Mouse (Mus musculus) lung, embryonic 14.5 days (tissue): Measurements from ENCODE around the gene Pold1. TPM values are rescaled to one million over a fixed set of nuclear protein-coding genes. Genes with fewer than 3 reads are reported as not detected.
A peak's percentile ranks its signal among the peaks of the same experiment; 100 is the strongest.

ENCODE experiments used
- ATAC-seq: fragments of 200-750 bp; cut with Nextera tagmentation; 2 replicates; pipeline ENCODE4 v1.8.0; 2017; ENCODE audit warnings: mild to moderate bottlenecking, moderate TSS enrichment, moderate library complexity; ENCODE audit not compliant: insufficient read depth
- DNase-seq: peaks from one replicate; pipeline ENCODE4 v3.0.0-alpha.2; 2015
- H3K27ac ChIP-seq: fragments of 300-500 bp; sonication (generic); 2 replicates; pipeline ENCODE4 v1.5.1; 2014; ENCODE audit warnings: low read depth, mild to moderate bottlenecking, moderate library complexity
- H3K27me3 ChIP-seq: fragments of 300-500 bp; sonication (generic); 2 replicates; pipeline ENCODE4 v1.6.1; 2014; ENCODE audit warnings: low read length, control low read depth; ENCODE audit not compliant: insufficient read depth
- H3K36me3 ChIP-seq: fragments of 300-500 bp; sonication (generic); 2 replicates; pipeline ENCODE4 v1.6.1; 2014; ENCODE audit warnings: control low read depth; ENCODE audit not compliant: insufficient read depth
- H3K4me1 ChIP-seq: fragments of 300-500 bp; sonication (generic); 2 replicates; pipeline ENCODE4 v1.6.1; 2014; ENCODE audit warnings: antibody characterized with exemption, control low read depth; ENCODE audit not compliant: insufficient read depth
- H3K4me2 ChIP-seq: fragments of 300-500 bp; sonication (generic); 2 replicates; pipeline ENCODE4 v1.6.1; 2014; ENCODE audit warnings: mild to moderate bottlenecking
- H3K4me3 ChIP-seq: fragments of 300-500 bp; sonication (generic); 2 replicates; pipeline ENCODE4 v1.5.1; 2014; ENCODE audit warnings: low read depth, low read length
- H3K9ac ChIP-seq: fragments of 300-500 bp; sonication (generic); 2 replicates; pipeline ENCODE4 v1.6.1; 2014
- H3K9me3 ChIP-seq: fragments of 300-500 bp; sonication (generic); 2 replicates; pipeline ENCODE4 v1.6.1; 2016; ENCODE audit warnings: low read depth, low read length, control low read depth
- CTCF ChIP-seq: IDR thresholded peaks from 2 replicates; pipeline ENCODE4 v1.5.1; 2016; ENCODE audit warnings: antibody characterized with exemption, low read depth
- WGBS: fragments of 180-500 bp; shearing (Covaris S2); extraction: QIAGEN DNeasy Blood & Tissue Kit; methylation state at CpG from one replicate; pipeline ENCODE4 v1.1.7; 2014; 5-methylcytosine and 5-hydroxymethylcytosine counted together
- polyA plus RNA-seq: library from polyadenylated mRNA; unstranded; fragments of >200 nt; fragmentation: Nextera tagmentation; extraction: Ambion mirVana; gene quantifications from 2 replicates; pipeline ENCODE4 v1.2.1, GENCODE M21; 2014

The Pold1 gene
- polyA plus RNA-seq, 1 experiment from 2014 or later = 105 TPM

DNA sequence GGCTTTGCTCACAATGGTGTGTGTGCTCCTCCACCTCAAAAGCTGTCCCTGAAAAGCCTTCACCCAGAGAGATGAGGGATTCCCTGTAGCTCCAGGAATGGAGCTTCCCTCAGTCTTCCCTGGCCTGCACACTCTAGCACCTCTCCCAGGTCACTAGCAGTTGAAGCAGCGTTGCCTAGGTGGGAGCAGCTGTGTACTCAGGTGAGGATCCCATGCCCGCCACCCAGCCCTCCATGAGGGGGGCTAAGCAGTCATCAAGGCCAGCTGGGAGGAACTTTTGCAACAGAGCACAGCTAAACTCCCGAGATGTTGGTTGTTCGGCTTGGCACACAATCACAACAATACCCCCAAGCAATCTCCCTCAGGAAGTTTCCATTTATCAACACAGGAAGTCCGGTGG is 34.1 kb upstream of the Pold1 start:
- TF ChIP-seq CTCF = no peak
- WGBS = 43% methylated on average over 5 of the region's 5 CpGs
- Histone ChIP-seq H3K9me3 (no peaks in the 10 kb centered on the region; the same call in 1 of the 2 replicates), H3K4me3 (no peak overlapping the region), H3K27me3 (peaks cover 24% of the 10 kb centered on the region), H3K4me1 (0 out of 2 replicates have a peak, but pooled peaks cover 2% of the 10 kb centered on the region), H3K36me3 (no peaks in the 10 kb centered on the region), H3K9ac (no peak overlapping the region), H3K4me2 (no peak overlapping the region), H3K27ac (peak overlapping the region; percentile 58; the same call in 1 of the 2 replicates)
- peak; percentile 42 for DNase-seq
- no peak for ATAC-seq

DNA sequence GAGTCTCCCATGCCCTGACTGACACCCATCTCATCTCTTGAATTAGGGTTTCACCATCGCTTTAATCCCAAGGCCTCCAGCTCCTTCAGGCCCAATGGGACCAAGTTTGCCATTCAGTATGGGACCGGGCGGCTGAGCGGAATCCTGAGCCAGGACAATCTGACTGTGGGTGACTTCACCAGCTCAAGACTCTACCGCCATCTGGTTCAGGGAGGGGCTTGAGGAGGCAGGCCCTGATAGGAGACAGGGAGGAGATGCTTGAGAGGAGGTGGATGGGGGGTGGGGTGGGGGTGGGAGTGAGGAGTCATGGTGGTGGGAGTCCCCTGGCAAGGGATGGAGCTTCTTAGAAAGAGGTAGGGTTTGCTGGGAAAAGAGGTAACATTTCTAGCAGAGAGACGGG is 33.0 kb upstream of the Pold1 start:
- Histone ChIP-seq H3K9ac (no peak overlapping the region), H3K4me2 (no peak overlapping the region), H3K27ac (no peak overlapping the region), H3K27me3 (peaks cover 14% of the 10 kb centered on the region), H3K4me1 (0 out of 2 replicates have a peak, but pooled peaks cover 2% of the 10 kb centered on the region), H3K4me3 (no peak overlapping the region), H3K9me3 (no peaks in the 10 kb centered on the region; the same call in 1 of the 2 replicates), H3K36me3 (no peaks in the 10 kb centered on the region)
- no peak for DNase-seq
- ATAC-seq = no peak
- 68% methylated on average over 6 of the region's 6 CpGs for WGBS
- TF ChIP-seq CTCF = no peak

- H3K9me3 ChIP-seq = no peaks in the 10 kb centered on the region; the same call in 1 of the 2 replicates
- DNase-seq (no peak), ATAC-seq (no peak)
- H3K36me3 ChIP-seq = no peaks in the 10 kb centered on the region
- H3K27me3 ChIP-seq = no peaks in the 10 kb centered on the region
- H3K4me1 ChIP-seq = no peaks in the 10 kb centered on the region
- no peak overlapping the region for H3K9ac ChIP-seq
- no peak overlapping the region for H3K4me3 ChIP-seq
- WGBS = 25% methylated on average over 5 of the region's 5 CpGs
- no peak overlapping the region for H3K27ac ChIP-seq
- H3K4me2 ChIP-seq = no peak overlapping the region
- 0 out of 2 replicates have a peak, but pooled peaks have one; percentile 10 for TF ChIP-seq CTCF
Observed at GRCm38 (mm10) chr7:44576333-44576844, 27.7 kb upstream of the Pold1 start.

- Histone ChIP-seq H3K4me3 (no peak overlapping the region), H3K9ac (no peak overlapping the region), H3K9me3 (no peaks in the 10 kb centered on the region), H3K36me3 (no peaks in the 10 kb centered on the region), H3K4me2 (no peak overlapping the region), H3K27me3 (no peaks in the 10 kb centered on the region), H3K4me1 (no peaks in the 10 kb centered on the region), H3K27ac (no peak overlapping the region)
- DNase-seq = no peak
- no peak for ATAC-seq
- WGBS = 81% methylated on average over 5 of the region's 5 CpGs
- TF ChIP-seq CTCF = no peak
Observed at GRCm38 (mm10) chr7:44572956-44573484, 24.4 kb upstream of the Pold1 start.

DNA sequence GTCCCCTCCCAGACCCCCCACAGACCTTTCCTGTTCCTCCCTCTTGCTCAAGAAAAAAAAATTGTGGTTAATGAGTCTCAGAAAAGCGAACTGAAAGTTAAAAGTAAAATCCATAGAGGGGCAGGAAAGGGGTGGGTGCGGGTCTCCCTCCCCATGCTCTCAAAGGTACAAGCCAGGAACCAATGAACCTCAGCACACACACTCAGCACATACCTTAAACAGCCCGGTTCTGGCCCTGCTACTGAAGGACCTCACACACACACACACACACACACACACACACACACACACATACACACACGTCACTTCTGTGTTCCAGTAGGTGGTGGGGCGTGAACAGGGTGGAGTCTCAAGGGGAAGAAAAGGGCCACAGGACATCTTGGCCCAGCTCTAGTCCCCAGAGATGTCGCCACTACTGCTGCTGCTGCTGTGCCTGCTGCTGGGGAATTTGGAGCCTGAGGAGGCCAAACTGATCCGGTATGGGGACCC is 23.6 kb upstream of the Pold1 start, which contains the start of gene Napsa:
Napsa (plus strand) TSS at position 168 of the 489 bp plus-strand sequence.
- no peak within 1 kb of the TSS for H3K9ac ChIP-seq
- no peak for TF ChIP-seq CTCF
- H3K27me3 ChIP-seq = no peaks in the 10 kb centered on the region
- no peak within 1 kb of the TSS for H3K4me3 ChIP-seq
- no peaks in the 10 kb centered on the region for H3K9me3 ChIP-seq
- no peaks in the 10 kb centered on the region for H3K4me1 ChIP-seq
- ATAC-seq = no peak
- DNase-seq = no peak
- H3K27ac ChIP-seq = no peak within 1 kb of the TSS
- no peaks in the 10 kb centered on the region for H3K36me3 ChIP-seq
- no peak within 1 kb of the TSS for H3K4me2 ChIP-seq
- WGBS = 34% methylated on average over 7 of the region's 7 CpGs

DNA sequence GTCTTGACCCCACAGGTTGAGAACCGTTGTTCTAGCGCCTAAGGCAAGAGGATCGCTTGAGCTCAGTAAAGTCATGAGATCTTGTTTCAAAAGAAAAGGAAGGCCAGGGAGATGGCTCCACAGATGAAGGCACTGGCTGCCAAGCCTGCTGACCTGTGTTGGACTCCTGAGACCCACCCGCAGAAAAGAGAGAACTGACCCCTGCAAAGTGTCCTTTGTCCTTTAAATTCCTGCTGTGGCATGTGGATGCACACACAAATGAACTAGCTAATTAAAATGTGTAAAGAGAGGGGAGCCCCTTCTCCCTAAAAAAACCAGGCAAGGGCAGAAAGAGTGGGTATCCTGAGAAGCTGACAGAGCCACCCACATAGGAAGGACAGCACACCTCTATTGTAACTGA is 23.2 kb upstream of the Pold1 start:
- H3K27ac ChIP-seq = no peak overlapping the region
- no peak overlapping the region for H3K9ac ChIP-seq
- H3K9me3 ChIP-seq = no peaks in the 10 kb centered on the region
- no peak for TF ChIP-seq CTCF
- ATAC-seq (no peak), DNase-seq (no peak)
- no peaks in the 10 kb centered on the region for H3K4me1 ChIP-seq
- H3K4me3 ChIP-seq = no peak overlapping the region
- no peaks in the 10 kb centered on the region for H3K27me3 ChIP-seq
- H3K4me2 ChIP-seq = no peak overlapping the region
- no peaks in the 10 kb centered on the region for H3K36me3 ChIP-seq
- WGBS = 62% methylated on average over 4 of the region's 4 CpGs

- H3K4me1 ChIP-seq = no peaks in the 10 kb centered on the region
- DNase-seq = no peak
- no peaks in the 10 kb centered on the region for H3K9me3 ChIP-seq
- WGBS = 76% methylated on average over 6 of the region's 6 CpGs
- H3K27ac ChIP-seq = no peak overlapping the region
- H3K27me3 ChIP-seq = no peaks in the 10 kb centered on the region
- no peak overlapping the region for H3K9ac ChIP-seq
- no peak overlapping the region for H3K4me3 ChIP-seq
- no peak overlapping the region for H3K4me2 ChIP-seq
- H3K36me3 ChIP-seq = no peaks in the 10 kb centered on the region
- no peak for ATAC-seq
- TF ChIP-seq CTCF = no peak
Observed at GRCm38 (mm10) chr7:44570989-44571388, 22.3 kb upstream of the Pold1 start.
